Mouse (Mus musculus) brain, embryonic 14.5 days (tissue): ENCODE results near the gene Nrxn1.

Source experiments
- CTCF ChIP-seq: fragments of 200-500 bp; IDR thresholded peaks from 2 replicates; pipeline ENCODE4 v1.5.1; 2012; ENCODE audit warnings: inconsistent platforms, mild to moderate bottlenecking, moderate library complexity, borderline replicate concordance; ENCODE audit not compliant: insufficient read depth, insufficient read length; ENCODE audit errors: extremely low read depth
- POLR2A ChIP-seq: fragments of 200-500 bp; IDR thresholded peaks from 2 replicates; pipeline ENCODE4 v1.6.1; 2012; ENCODE audit warnings: mild to moderate bottlenecking, inconsistent platforms, borderline replicate concordance; ENCODE audit not compliant: poor library complexity, insufficient read depth, insufficient read length, severe bottlenecking; ENCODE audit errors: extremely low read depth

DNA sequence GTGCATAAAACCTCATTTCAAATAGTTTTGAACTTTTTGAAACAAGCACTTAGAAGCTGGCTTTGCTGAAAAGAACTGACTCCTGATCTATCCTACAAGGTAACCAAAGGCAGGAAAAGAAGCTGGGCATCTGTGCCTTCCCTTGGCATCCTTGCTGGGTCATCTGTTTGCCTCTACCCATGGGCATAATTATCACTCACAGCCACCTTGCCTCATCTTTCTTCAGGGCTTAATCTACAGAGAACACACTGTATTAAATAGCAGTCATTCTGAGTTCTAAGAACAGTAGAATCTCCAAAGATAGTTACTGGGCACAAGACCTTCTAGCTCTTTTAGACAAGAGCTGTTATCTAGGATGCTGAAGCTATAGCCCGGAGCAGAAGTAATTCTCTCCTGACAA, 442.6 kb downstream of the Nrxn1 start:
- TF ChIP-seq POLR2A (no peak), CTCF (no peak)
